Comparison of ENCODE assay signal across 29 mouse cellular contexts in the genomic region with DNA sequence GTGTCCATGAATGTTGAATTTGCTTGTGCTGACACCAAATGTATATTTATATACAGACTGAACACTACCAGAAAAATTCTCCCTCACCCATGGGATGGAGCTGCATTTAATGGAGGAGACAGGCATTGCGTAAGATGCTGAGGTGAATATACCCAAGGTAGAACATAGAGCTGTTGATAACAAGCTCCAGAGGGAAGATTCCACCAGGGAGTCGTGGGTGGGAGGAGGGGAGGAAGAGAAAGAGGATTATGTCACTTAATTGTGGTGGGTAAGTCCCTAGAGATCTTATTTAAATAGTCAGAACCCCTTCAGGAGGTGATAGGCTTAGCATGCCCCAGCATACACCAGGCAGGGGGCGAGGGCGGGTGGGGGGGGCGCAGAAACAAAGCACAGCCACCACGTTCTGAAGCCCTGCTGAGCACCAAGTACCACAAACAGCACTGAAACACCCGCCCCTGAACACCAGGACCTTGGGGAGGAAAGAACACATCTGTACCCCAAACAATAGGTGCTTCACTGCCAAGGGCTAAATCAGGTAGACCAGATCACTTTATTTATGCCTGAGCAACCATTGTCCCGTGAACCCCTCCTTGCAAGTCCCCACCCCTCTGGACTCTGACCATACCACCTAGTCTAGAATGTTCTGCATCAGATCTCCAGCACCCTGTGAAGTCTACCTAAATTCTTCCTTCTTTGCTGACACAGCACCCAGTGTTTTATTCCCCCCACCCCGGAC. TPM values are rescaled to one million over a fixed set of nuclear protein-coding genes. Genes with fewer than 3 reads are reported as not detected.
DNase-seq lines count a peak whose midpoint lies in the region; ATAC-seq and TF ChIP-seq lines count a peak whose summit lies in the region.
"Had no signal": no experiment of that assay in that cellular context is flagged by ENCODE, and none has a peak within 500 bp of the region (broad histone marks: within the 10 kb centered on the region; RNA-seq: fewer than 3 reads in every experiment).

No protein-coding gene starts in this region.

- H3K4me1 ChIP-seq in heart, embryonic 15.5 days (replicated peaks), result peaks cover 74% of the 10 kb centered on the region
- H3K4me1 ChIP-seq in heart, postnatal 0 days (ENCODE audit: control insufficient read depth, insufficient read depth), result peaks cover 61% of the 10 kb centered on the region

- no peaks in the 10 kb centered on the region for H3K27me3 ChIP-seq in heart, embryonic 15.5 days
- no peaks in the 10 kb centered on the region for H3K27me3 ChIP-seq in heart, postnatal 0 days (ENCODE audit: control insufficient read depth, insufficient read depth, low read length)
- H3K27me3 ChIP-seq: embryonic facial prominence, embryonic 13.5 days; forebrain, embryonic 12.5 days; liver, embryonic 13.5 days had no signal

- H3K27ac ChIP-seq in heart, embryonic 15.5 days, result peak overlapping the region; percentile 85; the same call in 1 of the 2 replicates
- H3K27ac ChIP-seq in heart, postnatal 0 days (ENCODE audit: low read depth), result peak overlapping the region; percentile 46
- H3K27ac ChIP-seq: embryonic facial prominence, embryonic 13.5 days; forebrain, embryonic 12.5 days; liver, embryonic 13.5 days had no signal

- DNase-seq in heart, adult 11 months, result peak; percentile 97
- DNase-seq in heart, postnatal 36 days, result no peak
- DNase-seq in heart, postnatal 10 days, result no peak
- DNase-seq in brain, adult 2 months (ENCODE audit: low read depth, low spot score), result peak; percentile 47
- DNase-seq in heart, postnatal 0 days (ENCODE audit: low spot score), result no peak
- no peak for DNase-seq in kidney, postnatal 14 days
- no peak for DNase-seq in cerebellum, postnatal 36 days
- DNase-seq: adrenal gland, postnatal 14 days; cerebellum, adult 2 months; cerebellum, postnatal 14 days; embryo, embryonic 11 days; forebrain, postnatal 0 days; gastrocnemius, postnatal 14 days; kidney, adult 2 months; kidney, postnatal 4 days; layer of hippocampus, postnatal 36 days; left cerebral cortex, postnatal 4 days; liver, embryonic 13.5 days; lung, adult 18-20 months; lung, postnatal 4 days; midbrain, embryonic 14.5 days; right cerebral cortex, postnatal 14 days; thymus, postnatal 4 days had no signal

- H3K36me3 ChIP-seq in heart, embryonic 15.5 days, result peaks cover 10% of the 10 kb centered on the region; the same call in 1 of the 2 replicates
- no peaks in the 10 kb centered on the region for H3K36me3 ChIP-seq in heart, postnatal 0 days (replicated peaks; ENCODE audit: control insufficient read depth, insufficient read depth, low read length)
- H3K36me3 ChIP-seq: embryonic facial prominence, embryonic 13.5 days; forebrain, embryonic 12.5 days; liver, embryonic 13.5 days had no signal

- no peak overlapping the region for H3K4me3 ChIP-seq in heart, embryonic 15.5 days
- H3K4me3 ChIP-seq in heart, postnatal 0 days (ENCODE audit: low read depth, low read length), result no peak overlapping the region
- H3K4me3 ChIP-seq: embryonic facial prominence, embryonic 13.5 days; forebrain, embryonic 12.5 days; liver, embryonic 13.5 days had no signal

- intact Hi-C loops in heart, postnatal 36 days (cut with DNase I), result loop anchor here (2.0 kb wide), 1 partner anchor 23 kb away; no protein-coding TSS in a partner anchor
- intact Hi-C loops in heart, postnatal 10 days (cut with DNase I), result no loop called here

- TF ChIP-seq EP300 in heart, postnatal 0 days (IDR thresholded peaks at IDR 0.05; ENCODE audit: low read depth), result no peak

- no peak overlapping the region for H3K4me2 ChIP-seq in heart, embryonic 15.5 days
- H3K4me2 ChIP-seq in heart, postnatal 0 days (ENCODE audit: low read depth, low read length), result peak overlapping the region; percentile 4
- H3K4me2 ChIP-seq: embryonic facial prominence, embryonic 13.5 days; forebrain, embryonic 12.5 days; liver, embryonic 13.5 days had no signal

- WGBS in heart, embryonic 15.5 days, result 65% methylated on average over 9 of the region's 9 CpGs
- 62% methylated on average over 9 of the region's 9 CpGs for whole genome bisulfite sequencing in heart, postnatal 0 days

- no peak for TF ChIP-seq CTCF in heart, postnatal 0 days (IDR thresholded peaks at IDR 0.05; ENCODE audit: low read depth)

- H3K9me3 ChIP-seq in heart, embryonic 15.5 days (replicated peaks), result no peaks in the 10 kb centered on the region
- H3K9me3 ChIP-seq in heart, postnatal 0 days (replicated peaks; ENCODE audit: control insufficient read depth, low read length), result no peaks in the 10 kb centered on the region
- H3K9me3 ChIP-seq: embryonic facial prominence, embryonic 13.5 days; forebrain, embryonic 12.5 days; liver, embryonic 13.5 days had no signal

- ATAC-seq in heart, embryonic 15.5 days (replicated peaks; ENCODE audit: insufficient number of reproducible peaks, insufficient read depth, low FRiP score, low read depth), result no peak
- no peak for ATAC-seq in heart, postnatal 0 days (ENCODE audit: insufficient read depth, low read depth)
- ATAC-seq: forebrain, postnatal 0 days; hindbrain, embryonic 16.5 days; lung, postnatal 0 days; Patski had no signal

- no peak overlapping the region for H3K9ac ChIP-seq in heart, embryonic 15.5 days
- H3K9ac ChIP-seq in heart, postnatal 0 days (replicated peaks; ENCODE audit: low read depth, low read length), result no peak overlapping the region
- H3K9ac ChIP-seq: embryonic facial prominence, embryonic 13.5 days; forebrain, embryonic 12.5 days; forebrain, postnatal 0 days; liver, embryonic 13.5 days had no signal

RNA-seq across cellular contexts. Expression of a gene that starts 37.3 kb away (rescaled TPM):
- 10 to 100 TPM; 37.4 to 43.5 TPM for total RNA-seq in heart, postnatal 36 days (2021)
- polyA plus RNA-seq in heart, embryonic 15.5 days (2015; fragmentation: Nextera tagmentation; extraction: Ambion mirVana), result 36.1 and 36.5 TPM in 2 replicates
- 10 to 100 TPM; 58.3 to 65.7 TPM for total RNA-seq in heart, postnatal 10 days (2021)
- 60.6 and 63.5 TPM in 2 replicates for total RNA-seq in heart, postnatal 0 days (2014; rRNA removed; ENCODE audit: low replicate concordance)
- 15.0 and 15.7 TPM in 2 replicates for polyA plus RNA-seq in heart, postnatal 0 days (2015; fragmentation: Nextera tagmentation; extraction: Ambion mirVana)

Comparison
In these comparisons a context has a peak if more than half of its experiments do, and no peak if none do; other contexts are left out.
1. DNase-seq: peak in heart, adult 11 months (single experiment) and brain, adult 2 months (single experiment); none in heart, postnatal 36 days (0 of 2), heart, postnatal 10 days (0 of 2), heart, postnatal 0 days (single experiment), kidney, postnatal 14 days (single experiment) and cerebellum, postnatal 36 days (0 of 2).